26 mouse cellular contexts compared by ENCODE assay signal in genomic region chr6:108222435-108222834, GRCm38 (mm10).
"Had no signal": no experiment of that assay in that cellular context is flagged by ENCODE, and none has a peak within 500 bp of the region (broad histone marks: within the 10 kb centered on the region; RNA-seq: fewer than 3 reads in every experiment).

No protein-coding gene starts in this region.

- H3K36me3 ChIP-seq: hindbrain, embryonic 10.5 days; hindbrain, embryonic 12.5 days; intestine, embryonic 15.5 days; limb, embryonic 12.5 days; liver, embryonic 13.5 days; liver, embryonic 15.5 days had no signal

- H3K27ac ChIP-seq: heart, embryonic 10.5 days; heart, embryonic 13.5 days; heart, embryonic 15.5 days; hindbrain, embryonic 10.5 days; hindbrain, embryonic 12.5 days; hindbrain, embryonic 14.5 days; intestine, embryonic 15.5 days; layer of hippocampus, adult 2 months; left cerebral cortex, adult 2 months; limb, embryonic 10.5 days; limb, embryonic 12.5 days; liver, embryonic 13.5 days; liver, embryonic 15.5 days had no signal

- H3K4me1 ChIP-seq: hindbrain, embryonic 12.5 days; liver, embryonic 15.5 days had no signal

- H3K9me3 ChIP-seq: heart, embryonic 10.5 days; heart, embryonic 13.5 days; heart, embryonic 15.5 days; hindbrain, embryonic 10.5 days; hindbrain, embryonic 12.5 days; intestine, embryonic 15.5 days; limb, embryonic 10.5 days; limb, embryonic 12.5 days; liver, embryonic 13.5 days; liver, embryonic 15.5 days had no signal

- H3K9ac ChIP-seq: heart, embryonic 13.5 days; heart, embryonic 15.5 days; hindbrain, embryonic 12.5 days; hindbrain, embryonic 14.5 days; intestine, embryonic 15.5 days; limb, embryonic 12.5 days; liver, embryonic 13.5 days; liver, embryonic 15.5 days had no signal

- H3K27me3 ChIP-seq: heart, embryonic 13.5 days; heart, embryonic 15.5 days; hindbrain, embryonic 12.5 days; intestine, embryonic 15.5 days; limb, embryonic 12.5 days; liver, embryonic 13.5 days; liver, embryonic 15.5 days had no signal

- ATAC-seq: hindbrain, embryonic 16.5 days; inflammation-experienced regulatory T-cells, adult 6 months; intestine, embryonic 15.5 days; intestine, postnatal 0 days had no signal

- H3K4me3 ChIP-seq: heart, embryonic 10.5 days; heart, embryonic 13.5 days; heart, embryonic 15.5 days; hindbrain, embryonic 10.5 days; hindbrain, embryonic 12.5 days; intestine, embryonic 15.5 days; layer of hippocampus, adult 2 months; left cerebral cortex, adult 2 months; limb, embryonic 10.5 days; limb, embryonic 12.5 days; liver, embryonic 13.5 days; liver, embryonic 15.5 days had no signal

- DNase-seq: gastrocnemius, postnatal 14 days; heart, postnatal 14 days; heart, postnatal 36 days; kidney, adult 18-20 months; kidney, adult 8-10 months; kidney, postnatal 10 days; kidney, postnatal 25 days; kidney, postnatal 4 days; liver; liver, embryonic 13.5 days had no signal

- H3K4me2 ChIP-seq: heart, embryonic 13.5 days; heart, embryonic 15.5 days; hindbrain, embryonic 12.5 days; hindbrain, embryonic 14.5 days; intestine, embryonic 15.5 days; limb, embryonic 12.5 days; liver, embryonic 11.5 days; liver, embryonic 13.5 days; liver, embryonic 15.5 days had no signal
